Mouse (Mus musculus) kidney, embryonic 16.5 days (tissue): ENCODE results near the gene Gm9195. TPM values are rescaled to one million over a fixed set of nuclear protein-coding genes. Genes with fewer than 3 reads are reported as not detected.

Experiments used
- ATAC-seq: fragments of 200-750 bp; cut with Nextera tagmentation; 2 replicates; pipeline ENCODE4 v1.8.0; 2017; ENCODE audit warnings: moderate TSS enrichment; ENCODE audit not compliant: low FRiP score, low TSS enrichment
- H3K27ac ChIP-seq: fragments of 300-500 bp; sonication (generic); 2 replicates; pipeline ENCODE4 v1.5.1; 2014; ENCODE audit warnings: low read length
- H3K27me3 ChIP-seq: fragments of 300-500 bp; sonication (generic); 2 replicates; pipeline ENCODE4 v1.6.1; 2014; ENCODE audit warnings: low read length, control low read depth, mixed read lengths; ENCODE audit not compliant: insufficient read depth
- H3K36me3 ChIP-seq: fragments of 300-500 bp; sonication (generic); 2 replicates; pipeline ENCODE4 v1.6.1; 2014; ENCODE audit warnings: low read length, control low read depth, mixed read lengths; ENCODE audit not compliant: insufficient read depth
- H3K4me1 ChIP-seq: fragments of 300-500 bp; sonication (generic); 2 replicates; pipeline ENCODE4 v1.6.1; 2014; ENCODE audit warnings: low read length, control low read depth, mixed read lengths; ENCODE audit not compliant: insufficient read depth
- H3K4me2 ChIP-seq: fragments of 300-500 bp; sonication (generic); replicated peaks from 2 replicates; pipeline ENCODE4 v1.6.1; 2014; ENCODE audit warnings: low read depth, low read length
- H3K4me3 ChIP-seq: fragments of 300-500 bp; sonication (generic); 2 replicates; pipeline ENCODE4 v1.5.1; 2014; ENCODE audit warnings: mild to moderate bottlenecking, low read length
- H3K9ac ChIP-seq: fragments of 300-500 bp; sonication (generic); replicated peaks from 2 replicates; pipeline ENCODE4 v1.6.1; 2014; ENCODE audit warnings: low read length
- H3K9me3 ChIP-seq: fragments of 300-500 bp; sonication (generic); 2 replicates; pipeline ENCODE4 v1.6.1; 2016; ENCODE audit warnings: low read length, control low read depth
- WGBS: fragments of 180-500 bp; shearing (Covaris S2); extraction: QIAGEN DNeasy Blood & Tissue Kit; methylation state at CpG from one replicate; pipeline ENCODE4 v1.1.7; 2014; 5-methylcytosine and 5-hydroxymethylcytosine counted together
- polyA plus RNA-seq: library from polyadenylated mRNA; unstranded; fragments of >200 nt; fragmentation: Nextera tagmentation; extraction: Ambion mirVana; gene quantifications from 2 replicates; pipeline ENCODE4 v1.2.1, GENCODE M21; 2015

The Gm9195 gene
- not detected in 2 replicates for polyA plus RNA-seq

GRCm38 (mm10) chr14:72491738-72492137 lies at the start of gene Gm9195:
Gm9195 (minus strand) TSS chr14:72491838.
- Histone ChIP-seq H3K4me2 (no peak within 1 kb of the TSS), H3K4me3 (no peak within 1 kb of the TSS), H3K27ac (no peak within 1 kb of the TSS), H3K4me1 (no peaks in the 10 kb centered on the region), H3K9me3 (no peaks in the 10 kb centered on the region), H3K27me3 (no peaks in the 10 kb centered on the region), H3K36me3 (no peaks in the 10 kb centered on the region), H3K9ac (no peak within 1 kb of the TSS)
- no peak for ATAC-seq
- 83% methylated on average over 5 of the region's 5 CpGs for WGBS

- Histone ChIP-seq H3K27ac (no peak overlapping the region), H3K9ac (no peak overlapping the region), H3K4me1 (peaks cover 7% of the 10 kb centered on the region), H3K4me2 (no peak overlapping the region), H3K36me3 (peaks cover 22% of the 10 kb centered on the region), H3K27me3 (peaks cover 10% of the 10 kb centered on the region), H3K4me3 (no peak overlapping the region), H3K9me3 (no peaks in the 10 kb centered on the region)
- 88% methylated on average over 5 of the region's 5 CpGs for WGBS
- no peak for ATAC-seq
These were observed 44.9 kb upstream of the Gm9195 start for GRCm38 (mm10) chr14:72536392-72537017.

GRCm38 (mm10) chr14:72533862-72534261 lies 42.2 kb upstream of the Gm9195 start:
- WGBS: 58% methylated on average over 7 of the region's 7 CpGs

GRCm38 (mm10) chr14:72532028-72532917 lies 40.6 kb upstream of the Gm9195 start:
- 2% methylated on average over 54 of the region's 54 CpGs for WGBS
- ATAC-seq: peak; percentile 74
- H3K4me2 ChIP-seq: peak overlapping the region; percentile 90
- peak overlapping the region; percentile 18 for H3K9ac ChIP-seq
- no peak overlapping the region for H3K27ac ChIP-seq
- no peaks in the 10 kb centered on the region for H3K9me3 ChIP-seq
- H3K4me1 ChIP-seq: peaks cover 7% of the 10 kb centered on the region
- peaks cover 26% of the 10 kb centered on the region for H3K27me3 ChIP-seq
- no peaks in the 10 kb centered on the region for H3K36me3 ChIP-seq
- H3K4me3 ChIP-seq: peak overlapping the region; percentile 40

More at GRCm38 (mm10) chr14:72533862-72534261, 42.2 kb upstream of the Gm9195 start:
- Histone ChIP-seq H3K27me3 (peaks cover 26% of the 10 kb centered on the region), H3K9ac (no peak overlapping the region), H3K27ac (no peak overlapping the region), H3K4me1 (peaks cover 7% of the 10 kb centered on the region), H3K9me3 (no peaks in the 10 kb centered on the region), H3K4me3 (no peak overlapping the region), H3K4me2 (no peak overlapping the region), H3K36me3 (no peaks in the 10 kb centered on the region)
- peak; percentile 64; the same call in 1 of the 2 replicates for ATAC-seq

GRCm38 (mm10) chr14:72527126-72527525 lies 35.5 kb upstream of the Gm9195 start:
- 60% methylated on average over 1 of the region's 1 CpGs for WGBS
- Histone ChIP-seq H3K4me3 (no peak overlapping the region), H3K27me3 (peaks cover 22% of the 10 kb centered on the region), H3K9ac (no peak overlapping the region), H3K9me3 (no peaks in the 10 kb centered on the region), H3K4me2 (no peak overlapping the region), H3K27ac (no peak overlapping the region), H3K4me1 (peaks cover 5% of the 10 kb centered on the region), H3K36me3 (no peaks in the 10 kb centered on the region)
- no peak for ATAC-seq

- Histone ChIP-seq H3K27me3 (no peaks in the 10 kb centered on the region), H3K9me3 (no peaks in the 10 kb centered on the region), H3K4me2 (no peak overlapping the region), H3K36me3 (no peaks in the 10 kb centered on the region), H3K4me1 (no peaks in the 10 kb centered on the region), H3K27ac (no peak overlapping the region), H3K9ac (no peak overlapping the region), H3K4me3 (no peak overlapping the region)
- WGBS: 34% methylated on average over 2 of the region's 2 CpGs
- no peak for ATAC-seq
These were observed 27.9 kb upstream of the Gm9195 start for GRCm38 (mm10) chr14:72519561-72519960.

- Histone ChIP-seq H3K27ac (no peak overlapping the region), H3K4me3 (no peak overlapping the region), H3K9ac (no peak overlapping the region), H3K4me2 (no peak overlapping the region), H3K27me3 (no peaks in the 10 kb centered on the region), H3K36me3 (no peaks in the 10 kb centered on the region), H3K9me3 (no peaks in the 10 kb centered on the region), H3K4me1 (no peaks in the 10 kb centered on the region)
- WGBS: 59% methylated on average over 6 of the region's 6 CpGs
- ATAC-seq: no peak
These were observed 27.1 kb upstream of the Gm9195 start for GRCm38 (mm10) chr14:72518786-72519185.

GRCm38 (mm10) chr14:72516376-72516775 lies 24.7 kb upstream of the Gm9195 start:
- WGBS: 24% methylated on average over 5 of the region's 5 CpGs
- no peak overlapping the region for H3K4me3 ChIP-seq
- no peak overlapping the region for H3K27ac ChIP-seq
- no peaks in the 10 kb centered on the region for H3K27me3 ChIP-seq
- H3K4me2 ChIP-seq: no peak overlapping the region
- no peaks in the 10 kb centered on the region for H3K4me1 ChIP-seq
- H3K36me3 ChIP-seq: no peaks in the 10 kb centered on the region
- H3K9ac ChIP-seq: no peak overlapping the region
- no peak for ATAC-seq
- H3K9me3 ChIP-seq: no peaks in the 10 kb centered on the region

- 23% methylated on average over 11 of the region's 11 CpGs for WGBS
- H3K9ac ChIP-seq: peak overlapping the region; percentile 59
- H3K27ac ChIP-seq: no peak overlapping the region
- H3K4me2 ChIP-seq: peak overlapping the region; percentile 71
- peaks cover 11% of the 10 kb centered on the region; the same call in 1 of the 2 replicates for H3K4me1 ChIP-seq
- no peaks in the 10 kb centered on the region for H3K27me3 ChIP-seq
- peak overlapping the region; percentile 44 for H3K4me3 ChIP-seq
- ATAC-seq: peak; percentile 35; the same call in 1 of the 2 replicates
- no peaks in the 10 kb centered on the region for H3K9me3 ChIP-seq
- H3K36me3 ChIP-seq: no peaks in the 10 kb centered on the region
These were observed 15.2 kb upstream of the Gm9195 start for GRCm38 (mm10) chr14:72506723-72507420.
